Mouse (Mus musculus): ENCODE results near the gene Efna2. TPM values are rescaled to one million over a fixed set of nuclear protein-coding genes. Genes with fewer than 3 reads are reported as not detected.

Efna2 gene
- polyA plus RNA-seq, 1 experiment from 2014 or later: 12.1 TPM

GRCm38 (mm10) chr10:80159021-80159560 is 20.2 kb upstream of the Efna2 start:
- Histone ChIP-seq H3K9me3 (ENCODE audit: control insufficient read depth, low read length) (no peaks in the 10 kb centered on the region), H3K4me1 (replicated peaks; ENCODE audit: control insufficient read depth, insufficient read depth, low read length) (peaks cover 90% of the 10 kb centered on the region), H3K4me2 (ENCODE audit: low read depth, low read length) (peak overlapping the region; percentile 76), H3K4me3 (ENCODE audit: low read length) (peak overlapping the region; percentile 50), H3K27ac (ENCODE audit: low read length) (peak overlapping the region; percentile 95), H3K36me3 (ENCODE audit: control insufficient read depth, insufficient read depth, low read length) (peaks cover 33% of the 10 kb centered on the region), H3K27me3 (ENCODE audit: control insufficient read depth, insufficient read depth, low read depth, low read length) (no peaks in the 10 kb centered on the region), H3K9ac (ENCODE audit: low read length) (peak overlapping the region; percentile 60)
- WGBS: 6% methylated on average over 12 of the region's 12 CpGs
- ATAC-seq (ENCODE audit: low read depth): peak; percentile 1; the same call in 1 of the 2 replicates

GRCm38 (mm10) chr10:80159561-80160454 is 19.5 kb upstream of the Efna2 start:
- under 1% methylated on average over 55 of the region's 55 CpGs for WGBS
- Histone ChIP-seq H3K4me1 (replicated peaks; ENCODE audit: control insufficient read depth, insufficient read depth, low read length) (peaks cover 91% of the 10 kb centered on the region), H3K4me3 (ENCODE audit: low read length) (peak overlapping the region; percentile 50), H3K4me2 (ENCODE audit: low read depth, low read length) (peak overlapping the region; percentile 76), H3K9me3 (ENCODE audit: control insufficient read depth, low read length) (no peaks in the 10 kb centered on the region), H3K27ac (ENCODE audit: low read length) (peak overlapping the region; percentile 99), H3K9ac (ENCODE audit: low read length) (peak overlapping the region; percentile 60), H3K36me3 (ENCODE audit: control insufficient read depth, insufficient read depth, low read length) (peaks cover 26% of the 10 kb centered on the region), H3K27me3 (ENCODE audit: control insufficient read depth, insufficient read depth, low read depth, low read length) (no peaks in the 10 kb centered on the region)
- ATAC-seq (ENCODE audit: low read depth): peak; percentile 82

DNA sequence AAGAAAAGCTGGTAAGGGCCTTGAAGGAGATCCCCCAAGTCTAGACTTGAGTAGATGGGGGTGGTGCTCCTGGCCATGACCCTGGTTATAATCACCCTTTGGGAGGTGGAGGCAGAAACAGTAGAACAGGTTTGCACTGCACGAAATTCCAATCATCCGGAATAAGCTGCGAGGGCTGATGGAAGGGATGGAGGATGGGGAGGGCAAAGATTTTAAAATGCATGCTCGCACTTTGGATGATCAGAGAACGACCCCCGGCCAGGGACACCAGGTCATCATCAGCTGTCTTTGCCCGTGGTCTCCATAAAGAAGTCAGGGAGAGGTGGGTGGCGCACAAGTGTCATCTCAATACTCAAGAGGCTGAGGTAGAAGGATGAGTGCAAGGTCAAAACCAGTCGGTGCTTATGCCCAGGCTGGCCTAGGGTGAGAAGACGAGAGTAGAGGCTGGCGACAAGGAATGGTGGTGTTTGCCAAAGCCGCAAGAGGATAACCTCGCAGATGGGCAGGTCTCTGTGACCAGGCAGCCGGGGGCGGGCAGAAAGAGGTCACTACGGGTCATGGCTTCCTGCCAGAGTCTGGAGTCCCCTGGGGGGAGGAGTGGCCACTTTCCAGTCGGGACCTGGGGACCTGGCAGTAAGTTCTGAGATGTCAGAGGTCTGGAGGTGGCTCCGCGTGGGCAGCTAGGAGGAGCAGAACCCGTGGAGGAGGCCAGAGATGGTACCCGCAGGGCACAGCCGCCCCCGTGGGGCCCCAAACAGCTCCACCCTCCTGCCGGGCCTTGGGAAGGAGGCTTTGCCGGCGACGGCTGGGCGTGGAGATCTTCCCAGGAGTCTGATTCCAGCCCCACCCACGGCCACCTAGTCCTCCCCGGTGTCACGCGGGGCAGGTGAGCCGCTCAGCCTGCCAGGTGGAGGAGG is 18.6 kb upstream of the Efna2 start:
- under 1% methylated on average over 32 of the region's 33 CpGs for WGBS
- Histone ChIP-seq H3K36me3 (ENCODE audit: control insufficient read depth, insufficient read depth, low read length) (peaks cover 17% of the 10 kb centered on the region), H3K4me2 (ENCODE audit: low read depth, low read length) (peak overlapping the region; percentile 76), H3K9ac (ENCODE audit: low read length) (peak overlapping the region; percentile 70), H3K27me3 (ENCODE audit: control insufficient read depth, insufficient read depth, low read depth, low read length) (no peaks in the 10 kb centered on the region), H3K27ac (ENCODE audit: low read length) (peak overlapping the region; percentile 99), H3K9me3 (ENCODE audit: control insufficient read depth, low read length) (no peaks in the 10 kb centered on the region), H3K4me3 (ENCODE audit: low read length) (peak overlapping the region; percentile 50), H3K4me1 (replicated peaks; ENCODE audit: control insufficient read depth, insufficient read depth, low read length) (peaks cover 88% of the 10 kb centered on the region)
- peak; percentile 7 for ATAC-seq (ENCODE audit: low read depth)

- Histone ChIP-seq H3K36me3 (ENCODE audit: control insufficient read depth, insufficient read depth, low read length) (peaks cover 8% of the 10 kb centered on the region), H3K4me1 (replicated peaks; ENCODE audit: control insufficient read depth, insufficient read depth, low read length) (peaks cover 84% of the 10 kb centered on the region), H3K9me3 (ENCODE audit: control insufficient read depth, low read length) (no peaks in the 10 kb centered on the region), H3K27ac (ENCODE audit: low read length) (peak overlapping the region; percentile 99), H3K4me3 (ENCODE audit: low read length) (peak overlapping the region; percentile 50), H3K27me3 (ENCODE audit: control insufficient read depth, insufficient read depth, low read depth, low read length) (no peaks in the 10 kb centered on the region), H3K4me2 (ENCODE audit: low read depth, low read length) (peak overlapping the region; percentile 76), H3K9ac (ENCODE audit: low read length) (peak overlapping the region; percentile 70)
- WGBS: 7% methylated on average over 7 of the region's 7 CpGs
- peak; percentile 34 for ATAC-seq (ENCODE audit: low read depth)
Measured at GRCm38 (mm10) chr10:80161522-80162242, 17.6 kb upstream of the Efna2 start.

GRCm38 (mm10) chr10:80162243-80162608 is 17.1 kb upstream of the Efna2 start:
- no peak overlapping the region for H3K4me3 ChIP-seq (ENCODE audit: low read length)
- WGBS: 64% methylated on average over 3 of the region's 3 CpGs
- H3K36me3 ChIP-seq (ENCODE audit: control insufficient read depth, insufficient read depth, low read length): peaks cover 4% of the 10 kb centered on the region; the same call in 1 of the 2 replicates
- no peak overlapping the region for H3K4me2 ChIP-seq (ENCODE audit: low read depth, low read length)
- H3K4me1 ChIP-seq (replicated peaks; ENCODE audit: control insufficient read depth, insufficient read depth, low read length): peaks cover 83% of the 10 kb centered on the region
- H3K27me3 ChIP-seq (ENCODE audit: control insufficient read depth, insufficient read depth, low read depth, low read length): no peaks in the 10 kb centered on the region
- ATAC-seq (ENCODE audit: low read depth): no peak
- H3K9ac ChIP-seq (ENCODE audit: low read length): peak overlapping the region; percentile 5
- no peaks in the 10 kb centered on the region for H3K9me3 ChIP-seq (ENCODE audit: control insufficient read depth, low read length)
- H3K27ac ChIP-seq (ENCODE audit: low read length): peak overlapping the region; percentile 99

DNA sequence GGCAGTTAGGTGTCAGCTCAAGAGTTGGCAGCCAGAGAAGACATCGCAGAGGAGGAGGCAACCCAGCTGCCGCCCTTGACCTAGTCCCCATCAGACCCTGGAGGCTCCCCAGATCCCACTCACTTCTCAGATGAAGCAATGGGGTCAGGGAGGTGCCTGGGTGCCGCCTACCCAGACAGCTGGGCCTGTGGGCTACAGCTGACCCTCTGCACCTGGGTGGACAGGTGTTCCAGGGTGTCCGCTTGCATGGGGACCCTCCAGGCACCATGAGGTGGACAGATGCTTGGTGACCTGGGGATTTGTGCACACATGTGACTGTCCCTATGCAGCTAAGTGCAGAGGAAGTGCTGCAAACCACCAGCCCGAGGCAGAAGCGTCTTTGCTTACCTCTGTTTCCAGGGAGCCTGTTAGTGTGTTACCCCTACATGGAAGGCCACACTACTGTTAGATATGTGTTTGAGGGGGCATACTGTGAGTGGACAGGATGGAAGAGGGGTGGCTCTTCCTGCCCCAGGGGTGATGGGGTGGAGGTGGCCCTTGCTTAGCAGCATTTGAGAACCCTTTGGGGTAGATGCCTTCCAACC is 16.5 kb upstream of the Efna2 start:
- Histone ChIP-seq H3K4me3 (ENCODE audit: low read length) (no peak overlapping the region), H3K27me3 (ENCODE audit: control insufficient read depth, insufficient read depth, low read depth, low read length) (no peaks in the 10 kb centered on the region), H3K36me3 (ENCODE audit: control insufficient read depth, insufficient read depth, low read length) (no peaks in the 10 kb centered on the region), H3K9ac (ENCODE audit: low read length) (peak overlapping the region; percentile 5), H3K9me3 (ENCODE audit: control insufficient read depth, low read length) (no peaks in the 10 kb centered on the region), H3K4me2 (ENCODE audit: low read depth, low read length) (no peak overlapping the region), H3K4me1 (replicated peaks; ENCODE audit: control insufficient read depth, insufficient read depth, low read length) (peaks cover 77% of the 10 kb centered on the region), H3K27ac (ENCODE audit: low read length) (peak overlapping the region; percentile 99)
- WGBS: 75% methylated on average over 6 of the region's 6 CpGs
- ATAC-seq (ENCODE audit: low read depth): no peak

- 53% methylated on average over 8 of the region's 8 CpGs for WGBS
- Histone ChIP-seq H3K4me3 (ENCODE audit: low read length) (no peak overlapping the region), H3K4me1 (replicated peaks; ENCODE audit: control insufficient read depth, insufficient read depth, low read length) (peaks cover 71% of the 10 kb centered on the region), H3K4me2 (ENCODE audit: low read depth, low read length) (no peak overlapping the region), H3K27me3 (ENCODE audit: control insufficient read depth, insufficient read depth, low read depth, low read length) (no peaks in the 10 kb centered on the region), H3K27ac (ENCODE audit: low read length) (0 out of 2 replicates have a peak overlapping the region, but pooled peaks have one; percentile 10), H3K9me3 (ENCODE audit: control insufficient read depth, low read length) (no peaks in the 10 kb centered on the region), H3K9ac (ENCODE audit: low read length) (no peak overlapping the region), H3K36me3 (ENCODE audit: control insufficient read depth, insufficient read depth, low read length) (no peaks in the 10 kb centered on the region)
- no peak for ATAC-seq (ENCODE audit: low read depth)
Measured at GRCm38 (mm10) chr10:80163721-80164120, 15.6 kb upstream of the Efna2 start.

GRCm38 (mm10) chr10:80164161-80164997 is 14.9 kb upstream of the Efna2 start:
- H3K27me3 ChIP-seq (ENCODE audit: control insufficient read depth, insufficient read depth, low read depth, low read length): no peaks in the 10 kb centered on the region
- H3K9ac ChIP-seq (ENCODE audit: low read length): peak overlapping the region; percentile 60
- peak overlapping the region; percentile 10; the same call in 1 of the 2 replicates for H3K27ac ChIP-seq (ENCODE audit: low read length)
- H3K4me1 ChIP-seq (replicated peaks; ENCODE audit: control insufficient read depth, insufficient read depth, low read length): peaks cover 69% of the 10 kb centered on the region
- peak overlapping the region; percentile 83 for H3K4me2 ChIP-seq (ENCODE audit: low read depth, low read length)
- ATAC-seq (ENCODE audit: low read depth): no peak
- H3K36me3 ChIP-seq (ENCODE audit: control insufficient read depth, insufficient read depth, low read length): no peaks in the 10 kb centered on the region
- H3K9me3 ChIP-seq (ENCODE audit: control insufficient read depth, low read length): no peaks in the 10 kb centered on the region
- 9% methylated on average over 44 of the region's 44 CpGs for WGBS
- H3K4me3 ChIP-seq (ENCODE audit: low read length): peak overlapping the region; percentile 43
